Mouse (Mus musculus): ENCODE results near the gene Uchl4. TPM values are rescaled to one million over a fixed set of nuclear protein-coding genes. Genes with fewer than 3 reads are reported as not detected.

Uchl4 gene
- total RNA-seq, 2 experiments from 2014 or later = 2.8 to 2.9 TPM

DNA sequence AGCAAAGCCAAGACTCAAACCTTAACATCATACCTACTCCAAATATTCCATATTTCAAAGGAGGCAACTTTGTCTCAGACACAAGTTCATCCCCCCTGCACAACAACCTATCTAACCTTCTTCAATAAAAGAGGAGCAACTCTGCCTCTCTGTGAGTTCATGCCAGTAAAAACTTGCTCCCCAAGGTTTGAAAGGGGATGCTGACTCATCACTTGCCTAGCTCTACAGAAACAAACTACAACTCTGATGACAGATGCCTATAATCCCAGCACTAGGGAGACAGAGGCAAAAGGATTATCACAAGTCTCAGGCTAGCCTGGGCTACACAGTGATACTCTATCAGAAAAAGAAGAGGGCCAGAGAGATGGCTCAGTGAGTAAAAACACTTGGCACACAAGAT lies 17.1 kb upstream of the Uchl4 start:
- no peak overlapping the region for H3K27ac ChIP-seq
- no peak for TF ChIP-seq CTCF (conservative IDR thresholded peaks at IDR 0.05)
- no peak for DNase-seq (ENCODE audit: low spot score in 2 of 2)
- H3K4me3 ChIP-seq = no peak overlapping the region

- no peak for DNase-seq (ENCODE audit: low spot score in 2 of 2)
- no peak overlapping the region for H3K4me3 ChIP-seq
- no peak for TF ChIP-seq CTCF (conservative IDR thresholded peaks at IDR 0.05)
- H3K27ac ChIP-seq = peak overlapping the region; percentile 54
Observed at GRCm38 (mm10) chr9:64219305-64219704, 15.7 kb upstream of the Uchl4 start.

DNA sequence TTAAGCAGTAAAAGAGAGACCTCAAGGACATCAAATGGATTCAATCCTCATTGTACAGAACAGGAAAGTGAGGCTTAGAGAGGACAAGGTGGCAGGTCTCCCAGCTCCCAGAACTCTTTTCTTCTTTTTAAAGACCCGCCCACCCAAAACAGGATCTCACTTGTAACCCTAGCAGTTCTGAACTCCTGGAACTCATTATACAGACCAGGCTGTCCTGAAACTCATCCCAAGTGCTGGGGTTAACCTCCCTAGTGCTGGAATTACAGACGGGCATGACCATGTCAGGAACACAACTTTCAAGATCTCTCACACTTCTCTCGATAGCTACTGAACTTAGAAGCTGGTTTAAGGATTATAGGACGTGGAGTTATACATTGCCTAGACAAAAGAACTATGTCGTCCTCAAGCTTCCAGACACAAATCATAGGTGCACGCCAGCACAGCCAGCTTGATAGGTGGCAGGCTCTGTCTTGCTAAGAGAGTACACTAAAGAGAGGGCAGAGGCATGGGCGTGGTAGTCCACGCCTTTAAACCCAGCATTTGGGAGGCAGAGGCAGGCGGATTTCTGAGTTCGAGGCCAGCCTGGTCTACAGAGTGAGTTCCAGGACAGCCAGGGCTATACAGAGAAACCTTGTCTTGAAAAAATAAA lies 15.1 kb upstream of the Uchl4 start:
- DNase-seq (ENCODE audit: low spot score in 2 of 2) = no peak
- H3K4me3 ChIP-seq = no peak overlapping the region
- TF ChIP-seq CTCF (conservative IDR thresholded peaks at IDR 0.05) = no peak
- H3K27ac ChIP-seq = peak overlapping the region; percentile 62

GRCm38 (mm10) chr9:64220603-64221002 lies 14.4 kb upstream of the Uchl4 start:
- no peak overlapping the region for H3K4me3 ChIP-seq
- no peak for DNase-seq (ENCODE audit: low spot score in 2 of 2)
- H3K27ac ChIP-seq = peak overlapping the region; percentile 62
- TF ChIP-seq CTCF (conservative IDR thresholded peaks at IDR 0.05) = no peak

GRCm38 (mm10) chr9:64221480-64221879 lies 13.5 kb upstream of the Uchl4 start:
- H3K4me3 ChIP-seq = no peak overlapping the region
- DNase-seq (ENCODE audit: low spot score in 2 of 2) = peak in 1 of 2 experiments; percentile 45
- no peak for TF ChIP-seq CTCF (conservative IDR thresholded peaks at IDR 0.05)
- H3K27ac ChIP-seq = peak overlapping the region; percentile 73

DNA sequence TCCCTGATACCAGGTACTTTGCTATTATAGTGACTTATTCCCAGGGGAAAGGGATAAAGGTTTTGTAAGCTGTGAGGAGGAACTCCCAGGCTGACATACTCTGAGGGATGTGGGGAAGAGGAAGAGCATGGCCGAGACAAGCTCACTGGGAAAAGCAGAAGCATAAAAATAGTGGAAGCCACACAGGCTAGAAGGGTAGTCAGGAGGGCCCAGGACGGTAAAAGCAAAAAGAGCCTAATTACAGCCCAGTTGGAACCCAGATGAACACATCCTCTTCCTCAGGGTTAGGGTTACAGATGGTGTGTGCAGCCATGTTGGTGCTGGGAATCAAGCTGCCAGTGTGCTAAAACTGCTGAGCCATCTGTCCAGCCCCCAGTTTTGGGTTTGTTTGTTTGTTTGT lies 12.9 kb upstream of the Uchl4 start:
- DNase-seq (ENCODE audit: low spot score in 2 of 2) = no peak
- H3K4me3 ChIP-seq = no peak overlapping the region
- TF ChIP-seq CTCF (conservative IDR thresholded peaks at IDR 0.05) = no peak
- H3K27ac ChIP-seq = peak overlapping the region; percentile 73

DNA sequence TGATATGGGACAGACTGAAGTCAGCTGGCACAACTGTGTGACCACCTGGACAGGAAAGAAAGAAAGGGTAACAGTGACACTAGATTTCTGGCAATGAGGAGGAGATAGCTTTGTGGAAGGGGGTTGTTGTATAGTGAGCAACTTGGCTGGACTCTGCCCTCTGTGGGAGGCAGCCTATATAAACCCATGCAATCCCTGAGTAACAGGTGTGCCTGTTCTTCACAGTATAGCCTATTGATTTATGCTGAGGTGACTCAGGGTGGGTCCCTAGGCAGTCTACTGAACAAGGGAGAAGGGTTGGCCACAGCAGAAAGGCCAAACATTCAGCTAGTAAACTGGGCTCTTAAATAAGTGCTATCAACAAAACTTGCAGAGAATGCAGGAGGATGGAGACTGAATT lies 9.2 kb upstream of the Uchl4 start:
- H3K4me3 ChIP-seq = no peak overlapping the region
- no peak for DNase-seq (ENCODE audit: low spot score in 2 of 2)
- no peak for TF ChIP-seq CTCF (conservative IDR thresholded peaks at IDR 0.05)
- peak overlapping the region; percentile 2; the same call in 1 of the 2 replicates for H3K27ac ChIP-seq

GRCm38 (mm10) chr9:64227736-64228135 lies 7.3 kb upstream of the Uchl4 start:
- DNase-seq (ENCODE audit: low spot score in 2 of 2) = no peak
- H3K27ac ChIP-seq = peak overlapping the region; percentile 6; the same call in 1 of the 2 replicates
- TF ChIP-seq CTCF (conservative IDR thresholded peaks at IDR 0.05) = no peak

DNA sequence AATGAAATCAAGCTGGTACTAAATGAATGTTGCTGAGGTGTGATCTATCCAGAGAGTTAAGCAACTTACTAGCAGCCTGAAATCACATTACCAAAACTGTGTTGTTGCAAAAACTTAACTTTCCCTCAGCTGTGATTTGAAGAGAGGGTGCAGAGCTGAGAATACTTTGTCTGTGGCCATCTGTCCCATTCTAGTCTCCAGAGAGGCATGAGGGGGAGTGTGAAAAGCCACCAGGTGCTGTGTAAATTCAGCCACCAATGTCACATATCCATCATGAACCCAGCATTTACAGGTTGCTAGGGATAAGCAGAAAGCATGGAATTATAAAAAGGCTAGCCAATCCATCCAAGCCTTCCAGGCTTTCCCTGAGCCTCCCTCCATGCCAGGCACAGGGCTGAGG lies 6.0 kb upstream of the Uchl4 start:
- no peak overlapping the region for H3K4me3 ChIP-seq
- DNase-seq (ENCODE audit: low spot score in 2 of 2) = no peak
- TF ChIP-seq CTCF (conservative IDR thresholded peaks at IDR 0.05) = no peak
- H3K27ac ChIP-seq = peak overlapping the region; percentile 88

More at GRCm38 (mm10) chr9:64227736-64228135, 7.3 kb upstream of the Uchl4 start:
- no peak overlapping the region for H3K4me3 ChIP-seq

DNA sequence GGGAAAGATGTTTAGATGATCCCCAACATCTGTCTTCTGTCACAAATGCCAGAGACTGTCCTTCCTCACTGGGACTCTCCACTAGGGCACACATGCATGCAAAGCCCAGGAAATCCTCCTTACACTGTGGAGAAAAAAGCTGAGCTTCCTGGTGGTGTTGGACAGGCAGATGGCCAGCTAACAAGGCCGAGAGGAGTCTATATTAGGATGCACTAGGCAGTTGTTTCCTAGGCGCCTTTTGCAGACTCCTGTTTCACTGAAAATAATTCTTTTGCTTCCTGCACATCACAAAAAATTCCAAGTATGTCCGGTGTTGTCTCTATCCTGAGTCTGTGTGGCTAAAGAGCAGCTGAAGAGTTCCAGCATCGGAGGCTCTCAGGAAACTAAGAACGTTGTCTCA lies 3.8 kb upstream of the Uchl4 start:
- DNase-seq (ENCODE audit: low spot score in 2 of 2) = no peak
- peak overlapping the region; percentile 9; the same call in 1 of the 2 replicates for H3K4me3 ChIP-seq
- TF ChIP-seq CTCF (conservative IDR thresholded peaks at IDR 0.05) = no peak; the same call in 1 of the 2 replicates
- peak overlapping the region; percentile 88 for H3K27ac ChIP-seq

DNA sequence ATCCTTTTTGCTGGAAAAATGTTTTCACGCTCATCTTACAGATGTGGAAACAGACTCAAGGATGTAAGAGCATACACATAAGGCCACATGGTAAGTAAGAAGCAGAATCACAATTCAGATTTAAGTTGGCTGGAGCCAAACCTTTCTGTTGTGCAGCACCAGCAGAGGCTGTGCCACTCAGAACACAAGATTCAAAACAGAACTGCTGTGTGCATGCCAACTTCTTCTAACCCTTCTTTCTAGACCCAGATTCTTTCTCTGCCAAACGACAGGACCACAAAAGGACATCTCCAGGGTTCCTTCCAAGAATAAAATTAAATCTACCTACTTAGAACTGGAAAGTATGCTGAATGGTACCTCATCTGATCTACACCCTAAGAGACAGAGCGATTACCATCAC lies 3.3 kb upstream of the Uchl4 start:
- H3K4me3 ChIP-seq = peak overlapping the region; percentile 9; the same call in 1 of the 2 replicates
- peak overlapping the region; percentile 88 for H3K27ac ChIP-seq
- no peak for TF ChIP-seq CTCF (conservative IDR thresholded peaks at IDR 0.05)
- DNase-seq (ENCODE audit: low spot score in 2 of 2) = no peak

DNA sequence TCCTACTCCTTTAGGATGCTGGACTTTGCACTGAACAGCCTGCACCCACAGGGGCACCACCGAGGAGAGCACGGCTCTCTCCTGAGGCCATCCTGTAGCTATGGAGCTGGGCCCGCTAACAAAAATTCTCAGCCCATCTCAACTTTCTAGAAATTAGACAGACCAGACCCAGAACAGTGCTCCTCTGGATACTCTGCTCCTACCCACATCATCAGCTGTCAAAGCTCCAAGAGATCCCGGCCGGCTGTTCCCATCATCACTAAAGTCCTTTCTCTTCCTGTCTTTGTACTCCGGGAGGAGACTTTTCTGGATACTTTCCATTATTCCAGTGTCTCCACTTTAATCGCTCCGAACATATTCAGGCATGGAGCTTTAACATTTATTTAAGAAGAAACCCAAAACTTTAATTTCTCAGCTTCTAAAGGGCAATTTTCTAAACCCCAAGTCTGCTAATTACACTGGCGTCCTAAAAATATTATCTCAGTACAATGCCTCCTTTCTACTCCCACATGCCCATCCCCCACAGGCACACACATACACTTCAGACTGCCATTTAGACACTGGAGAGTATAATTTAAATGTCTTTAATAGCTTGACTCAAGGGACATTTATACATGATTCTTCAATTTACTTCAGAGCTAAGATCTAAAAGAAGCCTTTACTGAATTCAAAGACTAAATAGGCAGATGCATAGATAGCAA lies 2.6 kb upstream of the Uchl4 start:
- DNase-seq (ENCODE audit: low spot score in 2 of 2) = peak in 1 of 2 experiments; percentile 44
- peak overlapping the region; percentile 13; the same call in 1 of the 2 replicates for H3K4me3 ChIP-seq
- H3K27ac ChIP-seq = peak overlapping the region; percentile 88
- no peak for TF ChIP-seq CTCF (conservative IDR thresholded peaks at IDR 0.05)

DNA sequence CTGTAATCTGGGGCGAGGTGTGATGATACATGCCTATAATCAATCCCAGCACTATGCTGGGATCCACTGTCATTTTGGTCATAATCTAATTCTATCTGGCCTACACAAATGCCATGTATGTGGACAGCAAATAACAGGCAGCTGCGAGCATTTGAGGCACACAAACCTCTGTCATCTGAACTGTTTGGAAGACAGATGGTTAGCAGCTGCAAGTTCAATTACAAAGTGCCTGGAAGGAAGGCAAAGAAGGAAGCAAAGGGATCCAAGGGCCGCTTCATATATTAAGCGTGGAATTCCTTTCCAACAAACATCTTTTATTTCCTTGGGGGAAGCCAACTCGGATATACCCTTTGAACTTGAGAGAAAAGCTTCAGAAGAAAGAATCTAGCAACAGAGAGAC lies 1.3 kb upstream of the Uchl4 start:
- DNase-seq (ENCODE audit: low spot score in 2 of 2) = no peak
- Histone ChIP-seq H3K4me3 (no peak overlapping the region), H3K27ac (peak overlapping the region; percentile 36; the same call in 1 of the 2 replicates)
- TF ChIP-seq CTCF (conservative IDR thresholded peaks at IDR 0.05) = no peak

- no peak overlapping the region for H3K4me3 ChIP-seq
- no peak overlapping the region for H3K27ac ChIP-seq
- DNase-seq (ENCODE audit: low spot score in 2 of 2) = no peak
- no peak for TF ChIP-seq CTCF (conservative IDR thresholded peaks at IDR 0.05)
Observed at GRCm38 (mm10) chr9:64236056-64236455, 1.1 kb downstream of the Uchl4 start.
